16 mouse cellular contexts compared by ENCODE assay signal in genomic region chr5:50626648-50627047, GRCm38 (mm10).
A peak's percentile ranks its signal among the peaks of the same experiment; 100 is the strongest.
DNase-seq lines count a peak whose midpoint lies in the region; ATAC-seq and TF ChIP-seq lines count a peak whose summit lies in the region.
"Had no signal": no experiment of that assay in that cellular context is flagged by ENCODE, and none has a peak within 500 bp of the region (broad histone marks: within the 10 kb centered on the region; RNA-seq: fewer than 3 reads in every experiment).

No protein-coding gene starts in this region.

- no peaks in the 10 kb centered on the region for H3K36me3 ChIP-seq in hindbrain, postnatal 0 days (ENCODE audit: insufficient read depth, low read length)
- H3K36me3 ChIP-seq in hindbrain, embryonic 13.5 days: no peaks in the 10 kb centered on the region
- no peaks in the 10 kb centered on the region for H3K36me3 ChIP-seq in neural tube, embryonic 14.5 days (ENCODE audit: control insufficient read depth, insufficient read depth, low read length)
- H3K36me3 ChIP-seq in neural tube, embryonic 15.5 days: no peaks in the 10 kb centered on the region

- no peak for ATAC-seq in hindbrain, postnatal 0 days
- no peak for ATAC-seq in hindbrain, embryonic 13.5 days (ENCODE audit: low FRiP score)
- peak; percentile 54; the same call in 1 of the 2 replicates for ATAC-seq in neural tube, embryonic 14.5 days (ENCODE audit: low read depth)
- ATAC-seq in neural tube, embryonic 15.5 days (ENCODE audit: low FRiP score): no peak

- no peaks in the 10 kb centered on the region for H3K9me3 ChIP-seq in hindbrain, postnatal 0 days (ENCODE audit: low read length)
- no peaks in the 10 kb centered on the region for H3K9me3 ChIP-seq in hindbrain, embryonic 13.5 days
- no peaks in the 10 kb centered on the region for H3K9me3 ChIP-seq in neural tube, embryonic 14.5 days (ENCODE audit: control insufficient read depth, low read length)
- no peaks in the 10 kb centered on the region for H3K9me3 ChIP-seq in neural tube, embryonic 15.5 days (replicated peaks)
- H3K9me3 ChIP-seq: megakaryocyte, embryonic 14.5 days had no signal

- H3K4me3 ChIP-seq in hindbrain, postnatal 0 days (ENCODE audit: low read length): no peak overlapping the region
- no peak overlapping the region for H3K4me3 ChIP-seq in hindbrain, embryonic 13.5 days
- H3K4me3 ChIP-seq in neural tube, embryonic 14.5 days (ENCODE audit: low read depth, low read length): no peak overlapping the region
- H3K4me3 ChIP-seq in neural tube, embryonic 15.5 days (replicated peaks): no peak overlapping the region
- H3K4me3 ChIP-seq: gastrocnemius, adult 2 months; megakaryocyte, embryonic 14.5 days had no signal

- peak; percentile 42 for DNase-seq in hindbrain, postnatal 0 days (ENCODE audit: low spot score)
- peak; percentile 18 to 46 for DNase-seq in frontal cortex, postnatal 36 days (ENCODE audit: low spot score in 2 of 2)
- DNase-seq in right cerebral cortex, postnatal 36 days (ENCODE audit: low spot score in 2 of 2): peak; percentile 1 to 25
- no peak for DNase-seq in heart, adult 18-20 months
- DNase-seq in testis, postnatal 14 days (ENCODE audit: low spot score): no peak
- DNase-seq: cerebellum, adult 8-10 months; gastrocnemius, adult 2 months; heart, postnatal 4 days; kidney, adult 8-10 months had no signal

- no peak overlapping the region for H3K4me2 ChIP-seq in hindbrain, postnatal 0 days (ENCODE audit: low read depth, low read length)
- no peak overlapping the region for H3K4me2 ChIP-seq in hindbrain, embryonic 13.5 days
- H3K4me2 ChIP-seq in neural tube, embryonic 14.5 days (ENCODE audit: low read depth, low read length): no peak overlapping the region
- H3K4me2 ChIP-seq in neural tube, embryonic 15.5 days: no peak overlapping the region
- H3K4me2 ChIP-seq: heart, embryonic 11.5 days; liver, embryonic 11.5 days had no signal

- H3K27me3 ChIP-seq in hindbrain, postnatal 0 days (ENCODE audit: insufficient read depth, low read length): no peaks in the 10 kb centered on the region
- H3K27me3 ChIP-seq in hindbrain, embryonic 13.5 days: no peaks in the 10 kb centered on the region
- H3K27me3 ChIP-seq in neural tube, embryonic 14.5 days (ENCODE audit: control insufficient read depth, insufficient read depth, low read length): no peaks in the 10 kb centered on the region
- H3K27me3 ChIP-seq in neural tube, embryonic 15.5 days (replicated peaks): no peaks in the 10 kb centered on the region
- H3K27me3 ChIP-seq: megakaryocyte, embryonic 14.5 days had no signal

- H3K9ac ChIP-seq in hindbrain, postnatal 0 days (replicated peaks; ENCODE audit: low read length): no peak overlapping the region
- H3K9ac ChIP-seq in hindbrain, embryonic 13.5 days: no peak overlapping the region
- no peak overlapping the region for H3K9ac ChIP-seq in neural tube, embryonic 14.5 days (replicated peaks; ENCODE audit: low read depth, low read length)
- no peak overlapping the region for H3K9ac ChIP-seq in neural tube, embryonic 15.5 days (replicated peaks)

- H3K4me1 ChIP-seq in hindbrain, postnatal 0 days (ENCODE audit: insufficient read depth, low read length): no peaks in the 10 kb centered on the region
- H3K4me1 ChIP-seq in hindbrain, embryonic 13.5 days (replicated peaks): no peaks in the 10 kb centered on the region
- no peaks in the 10 kb centered on the region for H3K4me1 ChIP-seq in neural tube, embryonic 14.5 days (ENCODE audit: control insufficient read depth, insufficient read depth, low read length)
- no peaks in the 10 kb centered on the region for H3K4me1 ChIP-seq in neural tube, embryonic 15.5 days
- H3K4me1 ChIP-seq: megakaryocyte, embryonic 14.5 days had no signal

- 62% methylated on average over 6 of the region's 6 CpGs for WGBS in hindbrain, postnatal 0 days
- WGBS in hindbrain, embryonic 13.5 days: 75% methylated on average over 6 of the region's 6 CpGs
- 65% methylated on average over 6 of the region's 6 CpGs for WGBS in neural tube, embryonic 14.5 days
- WGBS in neural tube, embryonic 15.5 days: 67% methylated on average over 6 of the region's 6 CpGs

- no peak for TF ChIP-seq CTCF in hindbrain, postnatal 0 days (IDR thresholded peaks at IDR 0.05; ENCODE audit: low read depth)

- no peak overlapping the region for H3K27ac ChIP-seq in hindbrain, postnatal 0 days
- no peak overlapping the region for H3K27ac ChIP-seq in hindbrain, embryonic 13.5 days
- no peak overlapping the region for H3K27ac ChIP-seq in neural tube, embryonic 14.5 days (ENCODE audit: low read depth, low read length)
- H3K27ac ChIP-seq in neural tube, embryonic 15.5 days (replicated peaks): no peak overlapping the region
- H3K27ac ChIP-seq: gastrocnemius, adult 2 months; stomach, postnatal 0 days had no signal

Comparison
In these comparisons a context has a peak if more than half of its experiments do, and no peak if none do; other contexts are left out.
1. DNase-seq: peak in hindbrain, postnatal 0 days (single experiment), frontal cortex, postnatal 36 days (2 of 2) and right cerebral cortex, postnatal 36 days (2 of 2); none in heart, adult 18-20 months (0 of 2) and testis, postnatal 14 days (single experiment).